Mouse (Mus musculus) kidney, postnatal 10 days (tissue): ENCODE results near the gene Npsr1.

Experiments used
- DNase-seq: peaks from one replicate; pipeline ENCODE4 v3.0.0; 2021; ENCODE audit warnings: mixed read lengths

Gene Npsr1

DNA sequence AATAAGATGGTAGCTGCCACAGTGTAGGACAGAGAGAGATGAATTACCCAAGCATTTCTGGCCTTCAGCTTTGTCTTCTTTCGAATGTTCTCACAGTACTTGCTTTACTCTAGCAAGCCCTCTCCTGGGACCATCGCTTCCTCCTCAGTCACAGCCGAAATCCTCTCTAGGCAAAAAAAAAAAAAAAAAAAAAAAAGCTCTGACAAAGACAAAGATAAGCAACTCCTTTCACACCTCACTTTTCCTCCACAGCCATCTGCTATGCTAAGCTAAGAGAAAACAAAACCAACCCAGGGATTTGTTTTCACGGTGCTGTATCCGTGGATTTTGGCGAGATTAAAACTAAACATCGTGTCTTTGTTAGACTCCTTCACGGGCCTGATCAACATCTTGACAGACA is 156.4 kb downstream of the Npsr1 start:
- no peak for DNase-seq

DNA sequence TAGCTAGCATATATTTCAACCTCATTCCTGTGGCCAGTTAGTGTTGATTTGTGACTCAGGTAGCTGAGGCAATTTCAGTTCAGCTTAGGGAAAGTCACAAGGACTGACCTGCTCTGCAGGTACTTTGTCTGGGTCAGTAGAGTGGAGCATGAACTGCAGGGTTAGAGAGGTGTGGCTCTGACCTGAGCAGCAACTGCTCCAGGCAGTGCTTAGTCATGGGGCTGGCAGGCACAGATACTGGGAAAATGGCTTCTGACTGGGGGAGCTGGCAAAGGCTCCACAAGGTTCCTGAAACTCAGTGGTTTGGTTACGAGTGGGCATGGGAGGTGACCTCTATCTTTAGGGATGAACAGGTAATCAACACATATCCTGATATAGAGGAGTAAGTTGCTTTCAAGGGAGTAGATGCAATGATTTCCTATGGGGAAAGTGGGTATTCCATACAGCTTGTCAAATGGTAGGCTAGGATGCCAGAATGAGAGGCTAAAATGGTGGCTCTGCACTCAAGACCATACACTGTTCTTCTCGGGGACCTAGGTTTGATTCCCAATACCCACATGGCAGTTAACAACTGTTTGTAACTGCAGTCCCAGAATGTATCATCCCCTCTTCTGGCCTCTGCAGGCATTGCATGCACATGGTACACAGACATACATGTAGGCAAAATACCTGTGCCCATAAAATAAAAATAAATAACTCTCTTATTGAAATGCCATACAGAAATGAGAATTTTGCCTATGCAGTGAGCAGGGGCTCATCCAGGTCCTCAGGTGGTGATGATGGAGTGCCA is 182.9 kb downstream of the Npsr1 start:
- DNase-seq: no peak

- no peak for DNase-seq
These were observed 184.8 kb downstream of the Npsr1 start for GRCm38 (mm10) chr9:24282617-24283016.

GRCm38 (mm10) chr9:24283071-24283470 is 185.3 kb downstream of the Npsr1 start:
- no peak for DNase-seq

DNA sequence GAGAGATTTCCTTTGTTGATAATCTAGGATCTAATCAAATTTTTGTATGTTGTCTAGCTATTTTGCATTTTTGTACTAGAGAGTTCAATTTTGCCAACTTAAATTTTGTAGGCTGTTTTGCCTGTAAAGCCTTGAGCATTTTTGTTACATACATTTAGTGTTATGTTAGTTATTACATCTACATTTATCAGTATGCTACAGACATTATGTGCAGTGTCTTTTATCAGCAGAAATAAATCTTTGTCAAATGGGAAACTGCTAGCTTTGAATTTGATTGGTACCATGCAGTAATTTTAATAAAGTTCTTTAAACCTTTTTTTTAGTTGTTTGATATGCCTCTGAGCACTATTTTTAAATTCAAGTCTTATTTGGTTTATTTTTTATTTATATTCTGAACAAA is 185.7 kb downstream of the Npsr1 start:
- DNase-seq: no peak

- DNase-seq: no peak
These were observed 186.7 kb downstream of the Npsr1 start for GRCm38 (mm10) chr9:24284239-24285084.

DNA sequence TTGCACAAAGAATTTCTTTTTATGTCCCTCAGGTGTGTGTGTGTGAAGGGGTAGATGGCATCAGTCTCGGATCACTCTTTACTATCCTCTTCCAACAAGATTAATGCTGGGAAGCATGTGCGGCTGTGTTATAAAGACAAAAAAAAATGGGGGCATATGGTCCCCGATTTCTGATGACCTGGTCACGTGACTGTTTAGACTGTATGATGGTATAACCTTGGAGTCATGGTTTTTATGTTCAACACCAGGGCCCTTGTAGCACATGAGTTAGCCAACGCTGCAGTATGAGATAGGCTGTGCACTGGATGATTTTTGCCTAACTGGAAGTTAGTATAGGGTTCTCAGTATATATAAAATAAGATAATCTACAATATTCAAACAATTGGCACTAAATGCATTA is 187.6 kb downstream of the Npsr1 start:
- no peak for DNase-seq

DNA sequence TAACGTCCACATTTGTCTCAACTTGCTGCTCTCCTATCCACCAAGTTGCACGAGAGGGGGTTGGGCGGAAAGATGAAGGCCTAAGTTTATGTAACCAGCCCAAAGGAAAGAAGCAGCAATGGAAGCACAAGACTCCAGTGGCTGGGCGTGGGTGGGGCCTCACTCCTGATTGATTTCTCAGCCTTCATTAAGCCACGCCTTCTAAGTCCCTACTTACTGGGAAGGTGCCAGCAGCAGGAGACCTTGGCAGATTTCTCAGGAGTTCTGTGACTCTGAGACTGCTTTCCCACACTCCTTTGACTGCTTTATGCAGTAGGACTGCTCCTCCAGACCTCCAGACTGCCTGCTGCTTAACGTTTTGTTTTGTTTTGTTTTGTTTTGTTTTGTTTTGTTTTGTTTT is 193.6 kb downstream of the Npsr1 start:
- DNase-seq: peak; percentile 33

GRCm38 (mm10) chr9:24293252-24293959 is 195.6 kb downstream of the Npsr1 start:
- DNase-seq: no peak

GRCm38 (mm10) chr9:24302906-24303305 is 205.1 kb downstream of the Npsr1 start:
- no peak for DNase-seq

GRCm38 (mm10) chr9:24306990-24307389 is 209.2 kb downstream of the Npsr1 start:
- DNase-seq: no peak

GRCm38 (mm10) chr9:24307400-24307799 is 209.6 kb downstream of the Npsr1 start:
- DNase-seq: no peak

DNA sequence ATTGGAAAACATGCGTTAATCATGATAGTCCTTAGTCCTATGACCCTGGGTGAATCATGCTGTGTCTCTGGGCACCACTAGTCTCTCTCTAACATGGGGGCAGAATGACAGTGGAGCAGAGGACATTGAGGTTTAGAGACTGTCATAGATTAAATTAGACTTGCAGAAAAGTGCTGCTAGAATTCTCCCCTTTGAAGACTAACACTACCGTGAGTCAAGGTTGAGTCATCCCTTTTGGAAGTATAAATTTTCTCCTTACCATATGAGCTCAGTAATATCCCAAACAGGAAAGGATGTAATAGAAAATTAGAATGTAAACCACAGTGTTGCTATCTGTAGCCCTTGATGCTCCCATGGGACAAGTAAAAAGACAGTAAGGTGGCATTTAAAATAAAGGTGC is 218.0 kb downstream of the Npsr1 start:
- DNase-seq: no peak

GRCm38 (mm10) chr9:24331661-24332060 is 233.9 kb downstream of the Npsr1 start:
- DNase-seq: no peak

DNA sequence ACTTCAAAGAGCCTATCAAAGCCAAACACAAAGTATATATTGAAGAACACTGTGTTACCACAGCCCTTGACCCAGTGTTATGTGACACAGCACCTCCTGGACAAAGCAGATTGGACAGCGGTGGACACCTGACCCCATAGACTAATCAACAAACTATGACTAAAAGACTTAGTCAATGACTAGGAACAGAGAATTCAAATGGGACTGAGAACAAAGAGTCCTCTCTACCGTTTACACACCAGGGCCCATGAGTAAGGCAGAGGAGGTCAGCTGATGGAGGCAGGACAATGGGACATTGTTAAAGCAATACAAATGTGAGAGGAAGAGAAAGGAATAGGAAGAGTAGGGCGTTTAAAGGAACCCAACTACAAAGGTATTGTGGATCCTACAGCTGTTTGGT is 243.5 kb downstream of the Npsr1 start:
- no peak for DNase-seq

- no peak for DNase-seq
These were observed 249.2 kb downstream of the Npsr1 start for GRCm38 (mm10) chr9:24347011-24347410.

DNA sequence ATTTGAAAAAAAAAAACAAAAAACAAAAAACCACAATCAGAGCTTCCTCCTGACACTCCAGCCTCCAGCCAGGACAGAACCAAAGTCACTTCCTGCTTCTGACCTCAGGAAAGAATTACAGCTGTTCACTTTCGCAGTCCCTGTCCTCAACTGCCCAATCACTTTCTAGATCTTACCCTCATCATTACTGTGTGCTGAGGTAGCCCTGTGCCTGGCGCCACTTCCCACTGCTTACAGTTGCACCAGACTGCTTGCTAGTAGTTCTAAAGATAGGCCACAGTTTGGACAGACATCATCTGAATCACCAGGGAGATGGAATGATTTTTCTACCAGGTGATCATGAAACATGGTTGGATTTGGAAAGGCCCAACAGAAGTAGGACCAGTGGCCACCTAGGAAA is 251.7 kb downstream of the Npsr1 start:
- DNase-seq: no peak

DNA sequence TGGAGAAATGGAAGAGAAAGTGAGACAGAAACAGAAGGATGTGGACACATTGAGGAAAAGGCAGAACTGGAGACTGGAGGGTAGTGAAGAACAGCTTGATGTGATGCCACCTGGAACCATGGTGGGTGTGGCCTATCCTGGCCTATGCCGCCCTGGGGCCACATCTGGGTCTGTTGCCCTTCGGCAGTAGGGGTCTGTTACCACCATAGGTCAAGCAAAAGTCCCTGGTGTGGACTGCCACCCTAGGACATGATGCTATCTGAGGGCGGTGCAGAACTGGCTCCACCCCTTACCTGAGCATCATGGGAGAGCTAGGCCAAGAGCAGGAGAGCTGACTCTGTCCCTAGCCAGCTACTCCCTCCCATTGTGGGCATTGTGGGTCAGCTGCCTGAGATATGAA is 253.6 kb downstream of the Npsr1 start:
- no peak for DNase-seq
